ENCODE assay signal across 11 mouse cellular contexts in genomic region chrX:7474831-7475230, GRCm38 (mm10).
DNase-seq lines count a peak whose midpoint lies in the region; ATAC-seq lines count a peak whose summit lies in the region.
"Had no signal": no experiment of that assay in that cellular context is flagged by ENCODE, and none has a peak within 500 bp of the region (broad histone marks: within the 10 kb centered on the region; RNA-seq: fewer than 3 reads in every experiment).

No protein-coding gene starts in this region.

- peak; percentile 78 for ATAC-seq in frontal cortex, adult (ENCODE audit: low TSS enrichment)
- ATAC-seq in megakaryocyte, adult 5-6 weeks (ENCODE audit: poor library complexity, severe bottlenecking): no peak
- ATAC-seq: intestine, embryonic 15.5 days had no signal

- no peak for DNase-seq in frontal cortex, postnatal 10 days (ENCODE audit: low spot score in 2 of 2)
- peak; percentile 37 for DNase-seq in cerebellum, adult 11 months
- DNase-seq in cerebellum, postnatal 10 days: peak; percentile 14 to 43
- peak; percentile 42 to 49 for DNase-seq in layer of hippocampus, postnatal 36 days
- DNase-seq in thymus, adult 18-20 months: no peak
- DNase-seq: adrenal gland, postnatal 14 days; gastrocnemius, adult 2 months; heart, adult 2 months had no signal

Comparison
In these comparisons a context has a peak if more than half of its experiments do, and no peak if none do; other contexts are left out.
1. DNase-seq: peak in cerebellum, adult 11 months (single experiment), cerebellum, postnatal 10 days (2 of 2) and layer of hippocampus, postnatal 36 days (2 of 2); none in frontal cortex, postnatal 10 days (0 of 2) and thymus, adult 18-20 months (0 of 2).